Mouse (Mus musculus) midbrain, embryonic 16.5 days (tissue): Measurements from ENCODE around the gene Muc13. TPM values are rescaled to one million over a fixed set of nuclear protein-coding genes. Genes with fewer than 3 reads are reported as not detected.
A peak's percentile ranks its signal among the peaks of the same experiment; 100 is the strongest.

ENCODE experiments used
- ATAC-seq: fragments of 200-750 bp; cut with Nextera tagmentation; 2 replicates; pipeline ENCODE4 v1.8.0; 2017; ENCODE audit warnings: moderate TSS enrichment
- H3K27ac ChIP-seq: fragments of 300-500 bp; sonication (generic); 2 replicates; pipeline ENCODE4 v1.5.1; 2014; ENCODE audit warnings: mild to moderate bottlenecking, low read length, mixed read lengths
- H3K27me3 ChIP-seq: fragments of 300-500 bp; sonication (generic); 2 replicates; pipeline ENCODE4 v1.6.1; 2014; ENCODE audit warnings: low read depth, low read length, mixed read lengths; ENCODE audit not compliant: control insufficient read depth, insufficient read depth
- H3K36me3 ChIP-seq: fragments of 300-500 bp; sonication (generic); 2 replicates; pipeline ENCODE4 v1.6.1; 2014; ENCODE audit warnings: mild to moderate bottlenecking, low read length, moderate library complexity, mixed read lengths; ENCODE audit not compliant: control insufficient read depth, insufficient read depth
- H3K4me1 ChIP-seq: fragments of 300-500 bp; sonication (generic); 2 replicates; pipeline ENCODE4 v1.6.1; 2014; ENCODE audit warnings: mild to moderate bottlenecking, low read length, mixed read lengths; ENCODE audit not compliant: control insufficient read depth, insufficient read depth
- H3K4me2 ChIP-seq: fragments of 300-500 bp; sonication (generic); 2 replicates; pipeline ENCODE4 v1.6.1; 2014; ENCODE audit warnings: mild to moderate bottlenecking, low read length, mixed read lengths
- H3K4me3 ChIP-seq: fragments of 300-500 bp; sonication (generic); 2 replicates; pipeline ENCODE4 v1.5.1; 2014; ENCODE audit warnings: low read depth, mild to moderate bottlenecking, low read length, moderate library complexity, mixed read lengths
- H3K9ac ChIP-seq: fragments of 300-500 bp; sonication (generic); 2 replicates; pipeline ENCODE4 v1.6.1; 2014; ENCODE audit warnings: low read depth, low read length, mixed read lengths
- H3K9me3 ChIP-seq: fragments of 300-500 bp; sonication (generic); replicated peaks from 2 replicates; pipeline ENCODE4 v1.6.1; 2014; ENCODE audit warnings: mild to moderate bottlenecking, low read length, mixed read lengths; ENCODE audit not compliant: control insufficient read depth, poor library complexity, severe bottlenecking
- WGBS: fragments of 180-500 bp; shearing (Covaris S2); extraction: QIAGEN DNeasy Blood & Tissue Kit; methylation state at CpG from one replicate; pipeline ENCODE4 v1.1.7; 2014; 5-methylcytosine and 5-hydroxymethylcytosine counted together
- polyA plus RNA-seq: library from polyadenylated mRNA; unstranded; fragments of >200 nt; fragmentation: Nextera tagmentation; extraction: Ambion mirVana; gene quantifications from 2 replicates; pipeline ENCODE4 v1.2.1, GENCODE M21; 2015

Muc13 gene
- polyA plus RNA-seq, 1 experiment from 2014 or later: not detected

GRCm38 (mm10) chr16:33752904-33753578 is 40.8 kb upstream of the Muc13 start:
- Histone ChIP-seq H3K9ac (no peak overlapping the region), H3K4me2 (no peak overlapping the region), H3K4me1 (no peaks in the 10 kb centered on the region), H3K27me3 (no peaks in the 10 kb centered on the region), H3K4me3 (no peak overlapping the region), H3K27ac (no peak overlapping the region), H3K9me3 (no peaks in the 10 kb centered on the region), H3K36me3 (no peaks in the 10 kb centered on the region)
- 90% methylated on average over 8 of the region's 8 CpGs for WGBS
- ATAC-seq: no peak

GRCm38 (mm10) chr16:33755293-33755692 is 38.5 kb upstream of the Muc13 start:
- Histone ChIP-seq H3K36me3 (no peaks in the 10 kb centered on the region), H3K27ac (0 out of 2 replicates have a peak overlapping the region, but pooled peaks have one; percentile 40), H3K9ac (peak overlapping the region; percentile 38; the same call in 1 of the 2 replicates), H3K9me3 (no peaks in the 10 kb centered on the region), H3K4me2 (peak overlapping the region; percentile 19; the same call in 1 of the 2 replicates), H3K4me3 (0 out of 2 replicates have a peak overlapping the region, but pooled peaks have one; percentile 4), H3K27me3 (no peaks in the 10 kb centered on the region), H3K4me1 (no peaks in the 10 kb centered on the region)
- ATAC-seq: 0 out of 2 replicates have a peak, but pooled peaks have one; percentile 28
- 63% methylated on average over 8 of the region's 8 CpGs for WGBS

GRCm38 (mm10) chr16:33755961-33756360 is 37.9 kb upstream of the Muc13 start:
- no peak overlapping the region for H3K4me3 ChIP-seq
- ATAC-seq: no peak
- no peaks in the 10 kb centered on the region for H3K36me3 ChIP-seq
- H3K27me3 ChIP-seq: no peaks in the 10 kb centered on the region
- 50% methylated on average over 16 of the region's 16 CpGs for WGBS
- H3K27ac ChIP-seq: no peak overlapping the region
- H3K9me3 ChIP-seq: no peaks in the 10 kb centered on the region
- H3K9ac ChIP-seq: no peak overlapping the region
- peaks cover 3% of the 10 kb centered on the region; the same call in 1 of the 2 replicates for H3K4me1 ChIP-seq
- H3K4me2 ChIP-seq: peak overlapping the region; percentile 19; the same call in 1 of the 2 replicates

GRCm38 (mm10) chr16:33756396-33756795 is 37.4 kb upstream of the Muc13 start:
- peaks cover 3% of the 10 kb centered on the region; the same call in 1 of the 2 replicates for H3K4me1 ChIP-seq
- H3K9ac ChIP-seq: no peak overlapping the region
- no peak for ATAC-seq
- no peaks in the 10 kb centered on the region for H3K27me3 ChIP-seq
- no peak overlapping the region for H3K27ac ChIP-seq
- WGBS: 46% methylated on average over 6 of the region's 6 CpGs
- no peak overlapping the region; the same call in 1 of the 2 replicates for H3K4me2 ChIP-seq
- no peak overlapping the region for H3K4me3 ChIP-seq
- H3K9me3 ChIP-seq: no peaks in the 10 kb centered on the region
- no peaks in the 10 kb centered on the region for H3K36me3 ChIP-seq

GRCm38 (mm10) chr16:33759207-33759606 is 34.6 kb upstream of the Muc13 start:
- WGBS: 94% methylated on average over 7 of the region's 7 CpGs
- Histone ChIP-seq H3K27me3 (no peaks in the 10 kb centered on the region), H3K4me3 (no peak overlapping the region)

GRCm38 (mm10) chr16:33760542-33760941 is 33.3 kb upstream of the Muc13 start:
- Histone ChIP-seq H3K4me3 (no peak overlapping the region), H3K27me3 (no peaks in the 10 kb centered on the region), H3K36me3 (no peaks in the 10 kb centered on the region), H3K27ac (no peak overlapping the region), H3K4me2 (peak overlapping the region; percentile 28), H3K9me3 (no peaks in the 10 kb centered on the region), H3K9ac (no peak overlapping the region), H3K4me1 (peaks cover 14% of the 10 kb centered on the region)
- no peak for ATAC-seq
- 33% methylated on average over 5 of the region's 5 CpGs for WGBS

More at GRCm38 (mm10) chr16:33759207-33759606, 34.6 kb upstream of the Muc13 start:
- Histone ChIP-seq H3K27ac (no peak overlapping the region), H3K9me3 (no peaks in the 10 kb centered on the region), H3K36me3 (no peaks in the 10 kb centered on the region), H3K9ac (no peak overlapping the region), H3K4me1 (peaks cover 6% of the 10 kb centered on the region), H3K4me2 (no peak overlapping the region)
- no peak for ATAC-seq

GRCm38 (mm10) chr16:33760996-33761395 is 32.8 kb upstream of the Muc13 start:
- peak overlapping the region; percentile 28 for H3K4me2 ChIP-seq
- H3K4me1 ChIP-seq: peaks cover 14% of the 10 kb centered on the region
- no peaks in the 10 kb centered on the region for H3K9me3 ChIP-seq
- no peaks in the 10 kb centered on the region for H3K36me3 ChIP-seq
- H3K27me3 ChIP-seq: no peaks in the 10 kb centered on the region
- H3K4me3 ChIP-seq: no peak overlapping the region
- ATAC-seq: no peak
- no peak overlapping the region for H3K27ac ChIP-seq
- WGBS: 32% methylated on average over 11 of the region's 11 CpGs
- H3K9ac ChIP-seq: no peak overlapping the region

- Histone ChIP-seq H3K36me3 (no peaks in the 10 kb centered on the region), H3K9ac (peak overlapping the region; percentile 15; the same call in 1 of the 2 replicates), H3K27me3 (no peaks in the 10 kb centered on the region), H3K9me3 (no peaks in the 10 kb centered on the region), H3K27ac (peak overlapping the region; percentile 82), H3K4me2 (peak overlapping the region; percentile 46), H3K4me1 (peaks cover 14% of the 10 kb centered on the region), H3K4me3 (no peak overlapping the region)
- ATAC-seq: peak; percentile 78; the same call in 1 of the 2 replicates
- 15% methylated on average over 12 of the region's 12 CpGs for WGBS
Measured at GRCm38 (mm10) chr16:33764501-33765193, 29.2 kb upstream of the Muc13 start.

GRCm38 (mm10) chr16:33765477-33765876 is 28.4 kb upstream of the Muc13 start:
- Histone ChIP-seq H3K9me3 (no peaks in the 10 kb centered on the region), H3K4me3 (no peak overlapping the region), H3K27ac (peak overlapping the region; percentile 82; the same call in 1 of the 2 replicates), H3K4me2 (no peak overlapping the region), H3K36me3 (no peaks in the 10 kb centered on the region), H3K4me1 (peaks cover 14% of the 10 kb centered on the region), H3K9ac (no peak overlapping the region), H3K27me3 (no peaks in the 10 kb centered on the region)
- WGBS: 96% methylated on average over 2 of the region's 2 CpGs
- no peak; the same call in 1 of the 2 replicates for ATAC-seq
